Mouse (Mus musculus) testis, adult 2 months (tissue): Measurements from ENCODE around the gene 2900011O08Rik. TPM values are rescaled to one million over a fixed set of nuclear protein-coding genes. Genes with fewer than 3 reads are reported as not detected.

Experiments
- H3K27ac ChIP-seq: fragments of 200-500 bp; 2 replicates; pipeline ENCODE4 v1.5.1; 2012; ENCODE audit warnings: low read depth, low read length; ENCODE audit not compliant: control insufficient read depth, insufficient read depth
- H3K27me3 ChIP-seq: fragments of 200-500 bp; 2 replicates; pipeline ENCODE4 v1.6.1; 2012; ENCODE audit warnings: mild to moderate bottlenecking, low read length, moderate library complexity; ENCODE audit not compliant: control insufficient read depth, insufficient read depth
- H3K36me3 ChIP-seq: fragments of 200-500 bp; 2 replicates; pipeline ENCODE4 v1.6.1; 2012; ENCODE audit warnings: mild to moderate bottlenecking, low read length; ENCODE audit not compliant: control insufficient read depth, insufficient read depth
- H3K4me1 ChIP-seq: fragments of 200-500 bp; 2 replicates; pipeline ENCODE4 v1.6.1; 2012; ENCODE audit warnings: low read length; ENCODE audit not compliant: control insufficient read depth, insufficient read depth
- H3K4me3 ChIP-seq: fragments of 200-500 bp; 2 replicates; pipeline ENCODE4 v1.5.1; 2012; ENCODE audit warnings: low read depth, mild to moderate bottlenecking, low read length, moderate library complexity, mixed read lengths; ENCODE audit not compliant: control insufficient read depth
- CTCF ChIP-seq: fragments of 200-500 bp; IDR thresholded peaks from 2 replicates; pipeline ENCODE4 v1.5.1; 2012; ENCODE audit warnings: low read depth, mild to moderate bottlenecking, inconsistent platforms, low read length, moderate library complexity; ENCODE audit not compliant: control insufficient read depth, insufficient read depth, insufficient replicate concordance
- POLR2A ChIP-seq: fragments of 200-500 bp; IDR thresholded peaks from 2 replicates; pipeline ENCODE4 v1.6.1; 2012; ENCODE audit warnings: low read depth, mild to moderate bottlenecking, inconsistent platforms, low read length, moderate library complexity; ENCODE audit not compliant: control insufficient read depth
- polyA plus RNA-seq: library from polyadenylated mRNA; depleted of rRNA; stranded (reverse); fragments of >200 nt; gene quantifications from 2 replicates; pipeline ENCODE4 v1.2.3, GENCODE M21; 2012

2900011O08Rik gene
- polyA plus RNA-seq, 1 experiment: 17.3 TPM

DNA sequence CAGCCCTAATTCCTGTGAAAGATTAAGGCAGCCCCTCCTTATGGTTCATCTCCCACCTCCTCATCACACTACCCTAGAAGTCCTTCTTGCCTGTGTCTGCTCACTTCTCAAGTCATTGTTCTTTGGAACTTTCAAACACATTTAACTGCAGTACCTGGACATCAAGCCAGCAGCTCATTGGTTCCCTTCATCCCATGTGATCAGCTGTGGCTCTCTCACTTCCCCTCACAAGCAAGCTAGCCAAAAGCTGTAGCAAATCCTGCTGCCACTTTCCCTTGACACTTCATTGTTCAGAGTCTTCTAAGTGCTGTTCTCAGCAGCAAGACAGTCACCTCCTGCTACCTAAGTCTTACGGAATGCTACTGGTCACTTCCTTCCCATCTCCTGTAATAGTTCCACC is 138.8 kb downstream of the 2900011O08Rik start:
- no peak overlapping the region for H3K4me3 ChIP-seq
- no peaks in the 10 kb centered on the region; the same call in 1 of the 2 replicates for H3K4me1 ChIP-seq
- peaks cover 2% of the 10 kb centered on the region; the same call in 1 of the 2 replicates for H3K36me3 ChIP-seq
- TF ChIP-seq CTCF: no peak
- TF ChIP-seq POLR2A: no peak
- H3K27ac ChIP-seq: peak overlapping the region; percentile 36; the same call in 1 of the 2 replicates
- no peaks in the 10 kb centered on the region for H3K27me3 ChIP-seq

GRCm38 (mm10) chr16:14128977-14129376 is 142.6 kb downstream of the 2900011O08Rik start:
- H3K36me3 ChIP-seq: peaks cover 2% of the 10 kb centered on the region; the same call in 1 of the 2 replicates

GRCm38 (mm10) chr16:14130796-14131195 is 144.4 kb downstream of the 2900011O08Rik start:
- Histone ChIP-seq H3K36me3 (no peaks in the 10 kb centered on the region; the same call in 1 of the 2 replicates), H3K27me3 (no peaks in the 10 kb centered on the region)

More at GRCm38 (mm10) chr16:14128977-14129376, 142.6 kb downstream of the 2900011O08Rik start:
- Histone ChIP-seq H3K4me3 (no peak overlapping the region), H3K27me3 (no peaks in the 10 kb centered on the region), H3K4me1 (no peaks in the 10 kb centered on the region; the same call in 1 of the 2 replicates), H3K27ac (no peak overlapping the region)
- TF ChIP-seq POLR2A (no peak), CTCF (no peak)

GRCm38 (mm10) chr16:14131376-14131775 is 145.0 kb downstream of the 2900011O08Rik start:
- H3K27me3 ChIP-seq: no peaks in the 10 kb centered on the region
- no peak for TF ChIP-seq CTCF
- no peak for TF ChIP-seq POLR2A
- no peaks in the 10 kb centered on the region for H3K4me1 ChIP-seq
- H3K27ac ChIP-seq: no peak overlapping the region
- H3K36me3 ChIP-seq: no peaks in the 10 kb centered on the region; the same call in 1 of the 2 replicates
- H3K4me3 ChIP-seq: no peak overlapping the region

More at GRCm38 (mm10) chr16:14130796-14131195, 144.4 kb downstream of the 2900011O08Rik start:
- H3K4me1 ChIP-seq: no peaks in the 10 kb centered on the region
- TF ChIP-seq CTCF (no peak), POLR2A (no peak)
- H3K4me3 ChIP-seq: no peak overlapping the region
- H3K27ac ChIP-seq: no peak overlapping the region

- Histone ChIP-seq H3K27me3 (no peaks in the 10 kb centered on the region), H3K4me3 (no peak overlapping the region), H3K36me3 (no peaks in the 10 kb centered on the region; the same call in 1 of the 2 replicates), H3K4me1 (no peaks in the 10 kb centered on the region), H3K27ac (no peak overlapping the region)
- TF ChIP-seq CTCF: no peak
- TF ChIP-seq POLR2A: no peak
These were observed 145.4 kb downstream of the 2900011O08Rik start for GRCm38 (mm10) chr16:14131838-14132237.

DNA sequence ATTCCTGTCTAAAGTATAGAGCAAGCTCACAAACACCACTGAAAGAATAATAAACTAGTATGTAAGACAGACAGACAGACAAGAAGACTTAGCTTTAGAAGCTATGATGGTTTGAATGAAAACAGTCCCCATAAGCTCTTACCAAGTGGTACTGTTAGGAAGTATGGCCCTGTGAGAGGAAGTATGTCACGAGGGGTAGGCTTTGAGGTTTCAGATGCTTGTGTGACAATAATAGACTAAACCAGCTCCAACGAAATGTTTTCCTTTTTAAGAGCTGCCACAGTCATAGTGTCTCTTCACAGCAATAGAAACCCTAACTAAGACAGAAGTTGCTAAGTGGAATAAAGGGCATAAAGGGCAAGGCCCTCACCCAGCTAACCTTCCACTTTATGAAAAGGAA is 148.6 kb downstream of the 2900011O08Rik start:
- Histone ChIP-seq H3K27me3 (no peaks in the 10 kb centered on the region), H3K27ac (no peak overlapping the region), H3K36me3 (no peaks in the 10 kb centered on the region; the same call in 1 of the 2 replicates), H3K4me1 (no peaks in the 10 kb centered on the region), H3K4me3 (no peak overlapping the region)
- TF ChIP-seq CTCF (no peak), POLR2A (no peak)

DNA sequence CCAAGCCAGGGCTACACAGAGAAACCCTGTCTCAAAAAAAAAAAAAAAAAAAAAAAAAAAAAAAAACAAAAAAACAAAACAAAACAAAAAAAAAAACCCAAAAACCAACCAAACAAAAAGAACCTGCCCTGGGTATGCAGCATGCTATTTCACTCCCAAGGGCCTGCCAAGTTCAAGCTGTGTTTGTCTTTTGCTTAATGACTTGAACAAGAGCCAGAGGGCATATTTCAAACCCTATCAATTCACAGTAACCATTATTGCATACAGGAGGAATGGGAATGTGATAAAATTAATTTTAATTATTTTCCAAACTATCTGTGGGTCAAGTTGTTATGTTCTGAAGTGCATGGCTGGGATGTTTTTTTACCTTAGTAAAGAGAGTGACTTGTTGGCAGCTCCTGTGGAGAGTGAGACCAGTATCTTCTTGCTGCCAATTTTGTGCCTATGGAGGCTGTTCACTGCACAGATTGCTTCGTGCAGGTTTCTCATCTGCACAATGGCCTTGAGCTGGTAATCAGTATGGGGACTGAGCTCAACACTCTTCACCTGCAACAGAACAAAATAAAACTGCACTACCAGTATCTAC is 151.7 kb downstream of the 2900011O08Rik start:
- peaks cover 3% of the 10 kb centered on the region for H3K36me3 ChIP-seq

GRCm38 (mm10) chr16:14139106-14139505 is 152.7 kb downstream of the 2900011O08Rik start:
- Histone ChIP-seq H3K36me3 (peaks cover 3% of the 10 kb centered on the region), H3K27me3 (no peaks in the 10 kb centered on the region), H3K4me3 (no peak overlapping the region), H3K27ac (no peak overlapping the region), H3K4me1 (no peaks in the 10 kb centered on the region)
- TF ChIP-seq POLR2A (no peak), CTCF (no peak)

More for the DNA sequence above, 151.7 kb downstream of the 2900011O08Rik start:
- Histone ChIP-seq H3K4me3 (no peak overlapping the region), H3K27ac (no peak overlapping the region), H3K27me3 (no peaks in the 10 kb centered on the region), H3K4me1 (no peaks in the 10 kb centered on the region)
- TF ChIP-seq POLR2A: no peak
